Mouse (Mus musculus) liver, adult 2 months (tissue): ENCODE data around the gene Mpped1.

ENCODE experiments used
- CTCF ChIP-seq: fragments of 200-500 bp; IDR thresholded peaks from 2 replicates; pipeline ENCODE4 v1.5.1; 2011; ENCODE audit warnings: low read depth, low read length, control low read depth
- POLR2A ChIP-seq: fragments of 200-500 bp; IDR thresholded peaks from 2 replicates; pipeline ENCODE4 v1.6.1; 2011; ENCODE audit warnings: low read length, control low read depth; ENCODE audit not compliant: insufficient read depth; ENCODE audit errors: extremely low read depth

GRCm38 (mm10) chr15:83896011-83896410 lies 116.7 kb downstream of the Mpped1 start:
- TF ChIP-seq POLR2A (no peak), CTCF (no peak)
